28 mouse cellular contexts compared by ENCODE assay signal in genomic region chr13:91759791-91760190, GRCm38 (mm10). TPM values are rescaled to one million over a fixed set of nuclear protein-coding genes. Genes with fewer than 3 reads are reported as not detected.
DNase-seq lines count a peak whose midpoint lies in the region; ATAC-seq and TF ChIP-seq lines count a peak whose summit lies in the region.
"Had no signal": no experiment of that assay in that cellular context is flagged by ENCODE, and none has a peak within 500 bp of the region (broad histone marks: within the 10 kb centered on the region; RNA-seq: fewer than 3 reads in every experiment).

No protein-coding gene starts in this region.

- no peaks in the 10 kb centered on the region for H3K36me3 ChIP-seq in kidney, embryonic 14.5 days (ENCODE audit: control insufficient read depth, insufficient read depth, low read length)
- H3K36me3 ChIP-seq in liver, adult 2 months (ENCODE audit: control insufficient read depth, insufficient read depth, low read length) = peaks cover 57% of the 10 kb centered on the region
- H3K36me3 ChIP-seq in liver, embryonic 11.5 days (ENCODE audit: control insufficient read depth, insufficient read depth, low read length) = no peaks in the 10 kb centered on the region
- H3K36me3 ChIP-seq: forebrain, embryonic 10.5 days; heart, embryonic 12.5 days; heart, embryonic 15.5 days; hindbrain, embryonic 10.5 days; hindbrain, embryonic 13.5 days had no signal

- no peak overlapping the region for H3K4me3 ChIP-seq in kidney, embryonic 14.5 days (ENCODE audit: low read length)
- no peak overlapping the region for H3K4me3 ChIP-seq in liver, adult 2 months (ENCODE audit: insufficient read depth, low read depth, low read length)
- H3K4me3 ChIP-seq in liver, embryonic 11.5 days (ENCODE audit: low read depth, low read length) = no peak overlapping the region
- H3K4me3 ChIP-seq: forebrain, embryonic 10.5 days; forebrain, embryonic 13.5 days; heart, embryonic 12.5 days; heart, embryonic 15.5 days; hindbrain, embryonic 10.5 days; hindbrain, embryonic 13.5 days had no signal

- H3K4me1 ChIP-seq in kidney, embryonic 14.5 days (ENCODE audit: control insufficient read depth, insufficient read depth, low read length) = no peaks in the 10 kb centered on the region
- H3K4me1 ChIP-seq in liver, adult 2 months (ENCODE audit: control insufficient read depth, insufficient read depth, low read length) = peaks cover 36% of the 10 kb centered on the region
- H3K4me1 ChIP-seq in liver, embryonic 11.5 days (replicated peaks; ENCODE audit: control insufficient read depth, insufficient read depth, low read length) = no peaks in the 10 kb centered on the region
- H3K4me1 ChIP-seq: forebrain, embryonic 10.5 days; forebrain, embryonic 13.5 days; heart, embryonic 15.5 days; hindbrain, embryonic 10.5 days; hindbrain, embryonic 13.5 days had no signal

- no peak overlapping the region for H3K27ac ChIP-seq in kidney, embryonic 14.5 days (ENCODE audit: low read depth, low read length)
- no peak overlapping the region for H3K27ac ChIP-seq in liver, adult 2 months (replicated peaks; ENCODE audit: insufficient read depth, low read depth, low read length)
- no peak overlapping the region for H3K27ac ChIP-seq in liver, embryonic 11.5 days (ENCODE audit: low read depth, low read length)
- H3K27ac ChIP-seq: forebrain, embryonic 10.5 days; forebrain, embryonic 13.5 days; heart, embryonic 15.5 days; hindbrain, embryonic 10.5 days; hindbrain, embryonic 13.5 days had no signal

- no peak for TF ChIP-seq CTCF in liver, adult 2 months (IDR thresholded peaks at IDR 0.05; ENCODE audit: low read depth, low read length)

- no peaks in the 10 kb centered on the region; the same call in 1 of the 2 replicates for H3K79me2 ChIP-seq in liver, adult 2 months (ENCODE audit: control insufficient read depth, insufficient read depth, low read length)

- H3K4me2 ChIP-seq in kidney, embryonic 14.5 days (replicated peaks; ENCODE audit: low read depth, low read length) = no peak overlapping the region
- H3K4me2 ChIP-seq in liver, embryonic 11.5 days = no peak overlapping the region
- H3K4me2 ChIP-seq: forebrain, embryonic 13.5 days; heart, embryonic 12.5 days; heart, embryonic 15.5 days; hindbrain, embryonic 13.5 days had no signal

- DNase-seq in adrenal gland, adult (ENCODE audit: inconsistent age in 2 of 2, low spot score in 1 of 2) = peak; percentile 44 to 79
- no peak for DNase-seq in adrenal gland, adult 2 months
- DNase-seq in kidney, adult 11 months = peak; percentile 23
- no peak for DNase-seq in kidney, adult 18-20 months
- peak; percentile 68 for DNase-seq in kidney, adult 9 months
- DNase-seq in liver, adult 2 months (ENCODE audit: extremely low read depth, low read depth, low spot score) = peak; percentile 94
- no peak for DNase-seq in liver, embryonic 11.5 days (ENCODE audit: low spot score)
- DNase-seq: cerebellum, adult 18-20 months; cerebellum, adult 9-10 months; cerebellum, postnatal 14 days; gastrocnemius, postnatal 10 days; gastrocnemius, postnatal 36 days; heart, postnatal 10 days; heart, postnatal 36 days had no signal

- H3K9ac ChIP-seq in kidney, embryonic 14.5 days (ENCODE audit: low read depth, low read length) = no peak overlapping the region
- H3K9ac ChIP-seq in liver, adult 2 months (ENCODE audit: low read depth, low read length) = no peak overlapping the region
- H3K9ac ChIP-seq in liver, embryonic 11.5 days (ENCODE audit: low read depth, low read length) = no peak overlapping the region
- H3K9ac ChIP-seq: forebrain, embryonic 13.5 days; heart, embryonic 12.5 days; heart, embryonic 15.5 days; hindbrain, embryonic 13.5 days had no signal

- TF ChIP-seq POLR2A in liver, adult 2 months (IDR thresholded peaks at IDR 0.05; ENCODE audit: extremely low read depth, insufficient read depth, low read length) = no peak

- no peak for ATAC-seq in kidney, embryonic 14.5 days (ENCODE audit: low FRiP score, low TSS enrichment)
- no peak for ATAC-seq in liver, embryonic 11.5 days (replicated peaks; ENCODE audit: low FRiP score)
- ATAC-seq: activated CD4-positive, CD25-positive, alpha-beta regulatory T cell, adult 4 months; forebrain, embryonic 13.5 days; forebrain, embryonic 16.5 days; hindbrain, embryonic 16.5 days had no signal

- no peaks in the 10 kb centered on the region for H3K9me3 ChIP-seq in kidney, embryonic 14.5 days (ENCODE audit: control insufficient read depth, low read length)
- H3K9me3 ChIP-seq in liver, embryonic 11.5 days (ENCODE audit: control insufficient read depth, low read length) = no peaks in the 10 kb centered on the region
- H3K9me3 ChIP-seq: forebrain, embryonic 10.5 days; forebrain, embryonic 13.5 days; heart, embryonic 12.5 days; heart, embryonic 15.5 days; hindbrain, embryonic 10.5 days; hindbrain, embryonic 13.5 days had no signal

- no peaks in the 10 kb centered on the region for H3K27me3 ChIP-seq in kidney, embryonic 14.5 days (ENCODE audit: control insufficient read depth, insufficient read depth, low read length)
- H3K27me3 ChIP-seq in liver, adult 2 months (ENCODE audit: control insufficient read depth, insufficient read depth, low read length) = no peaks in the 10 kb centered on the region
- no peaks in the 10 kb centered on the region for H3K27me3 ChIP-seq in liver, embryonic 11.5 days (replicated peaks; ENCODE audit: control insufficient read depth, insufficient read depth, low read length)
- H3K27me3 ChIP-seq: forebrain, embryonic 13.5 days; heart, embryonic 12.5 days; heart, embryonic 15.5 days; hindbrain, embryonic 13.5 days had no signal

- 44% methylated on average over 8 of the region's 8 CpGs for WGBS in kidney, embryonic 14.5 days
- WGBS in liver, adult 2 months = 17% methylated on average over 8 of the region's 8 CpGs
- 56% methylated on average over 8 of the region's 8 CpGs for WGBS in liver, embryonic 11.5 days

RNA-seq across cellular contexts. Expression of gene Acot12, which starts 18.5 kb away (rescaled TPM):
- total RNA-seq in adrenal gland, adult 2 months (2021) = 1 to 10 TPM; 1.0 to 2.2 TPM
- 0.09 TPM in 1 of 2 replicates, not detected in the other for polyA plus RNA-seq in adrenal gland, adult 2 months (2012; rRNA removed)
- 0.18 TPM in 1 of 2 replicates, not detected in the other for polyA plus RNA-seq in kidney, embryonic 14.5 days (2014; fragmentation: Nextera tagmentation; extraction: Ambion mirVana)
- 104 and 121 TPM in 2 replicates for total RNA-seq in liver, adult 2 months (2014; rRNA removed)
- polyA plus RNA-seq in liver, adult 2 months (2012; rRNA removed) = 57.1 and 58.8 TPM in 2 replicates
- 0.61 and 0.64 TPM in 2 replicates for polyA plus RNA-seq in liver, embryonic 11.5 days (2014; fragmentation: Nextera tagmentation; extraction: Ambion mirVana)
- total RNA-seq: ES-E14; gastrocnemius, adult 18-20 months; gastrocnemius, postnatal 36 days; granulocyte monocyte progenitor cell, adult 5-6 weeks; heart, postnatal 36 days had no signal
- polyA plus RNA-seq: activated CD4-positive, CD25-positive, alpha-beta regulatory T cell, adult 4 months; embryonic facial prominence, embryonic 11.5 days; forebrain, embryonic 10.5 days; forebrain, embryonic 13.5 days; forebrain, embryonic 16.5 days; heart, embryonic 12.5 days; hindbrain, embryonic 10.5 days; hindbrain, embryonic 13.5 days had no signal

RNA-seq across cellular contexts. Expression of gene Zcchc9, which starts 47.7 kb away (rescaled TPM):
- 10 to 100 TPM; 48.3 to 49.4 TPM for total RNA-seq in adrenal gland, adult 2 months (2021)
- polyA plus RNA-seq in adrenal gland, adult 2 months (2012; rRNA removed) = 4.0 and 6.5 TPM in 2 replicates
- 31.5 and 34.0 TPM in 2 replicates for polyA plus RNA-seq in kidney, embryonic 14.5 days (2014; fragmentation: Nextera tagmentation; extraction: Ambion mirVana)
- 7.3 and 9.4 TPM in 2 replicates for total RNA-seq in liver, adult 2 months (2014; rRNA removed)
- polyA plus RNA-seq in liver, adult 2 months (2012; rRNA removed) = 8.5 and 9.5 TPM in 2 replicates
- polyA plus RNA-seq in liver, embryonic 11.5 days (2014; fragmentation: Nextera tagmentation; extraction: Ambion mirVana) = 31.4 and 32.6 TPM in 2 replicates

Comparison
In these comparisons a context has a peak if more than half of its experiments do, and no peak if none do; other contexts are left out.
1. DNase-seq: peak in adrenal gland, adult (2 of 2), kidney, adult 11 months (single experiment), kidney, adult 9 months (single experiment) and liver, adult 2 months (single experiment); none in adrenal gland, adult 2 months (single experiment), kidney, adult 18-20 months (single experiment) and liver, embryonic 11.5 days (single experiment).
2. RNA of gene Acot12, which starts 18.5 kb away (polyA plus RNA-seq): 57.1 to 58.8 TPM in liver, adult 2 months; 0.61 to 0.64 TPM in liver, embryonic 11.5 days, 0.18 TPM in kidney, embryonic 14.5 days and 0.09 TPM in adrenal gland, adult 2 months; every median in the first group is over 10 times any median in the second.